Mouse (Mus musculus) heart, postnatal 0 days (tissue): ENCODE measurements around the gene Nsrp1.

Experiments used
- CTCF ChIP-seq: IDR thresholded peaks from 2 replicates; pipeline ENCODE4 v1.5.1; 2016; ENCODE audit warnings: antibody characterized with exemption, control low read depth, low read depth
- EP300 ChIP-seq: IDR thresholded peaks from 2 replicates; pipeline ENCODE4 v1.6.1; 2016; ENCODE audit warnings: antibody characterized with exemption, low read depth

- TF ChIP-seq EP300 = no peak
- peak; percentile 34; the same call in 1 of the 2 replicates for TF ChIP-seq CTCF
These were observed 51.7 kb downstream of the Nsrp1 start for GRCm38 (mm10) chr11:77026559-77026958.
